Mouse (Mus musculus) lung, embryonic 14.5 days (tissue): ENCODE measurements around the gene Lrrc74a. TPM values are rescaled to one million over a fixed set of nuclear protein-coding genes. Genes with fewer than 3 reads are reported as not detected.

ENCODE experiments used
- ATAC-seq: fragments of 200-750 bp; cut with Nextera tagmentation; 2 replicates; pipeline ENCODE4 v1.8.0; 2017; ENCODE audit warnings: mild to moderate bottlenecking, moderate TSS enrichment, moderate library complexity; ENCODE audit not compliant: insufficient read depth
- DNase-seq: peaks from one replicate; pipeline ENCODE4 v3.0.0-alpha.2; 2015
- H3K27ac ChIP-seq: fragments of 300-500 bp; sonication (generic); 2 replicates; pipeline ENCODE4 v1.5.1; 2014; ENCODE audit warnings: low read depth, mild to moderate bottlenecking, moderate library complexity
- H3K27me3 ChIP-seq: fragments of 300-500 bp; sonication (generic); 2 replicates; pipeline ENCODE4 v1.6.1; 2014; ENCODE audit warnings: low read length, control low read depth; ENCODE audit not compliant: insufficient read depth
- H3K36me3 ChIP-seq: fragments of 300-500 bp; sonication (generic); 2 replicates; pipeline ENCODE4 v1.6.1; 2014; ENCODE audit warnings: control low read depth; ENCODE audit not compliant: insufficient read depth
- H3K4me1 ChIP-seq: fragments of 300-500 bp; sonication (generic); 2 replicates; pipeline ENCODE4 v1.6.1; 2014; ENCODE audit warnings: antibody characterized with exemption, control low read depth; ENCODE audit not compliant: insufficient read depth
- H3K4me2 ChIP-seq: fragments of 300-500 bp; sonication (generic); 2 replicates; pipeline ENCODE4 v1.6.1; 2014; ENCODE audit warnings: mild to moderate bottlenecking
- H3K4me3 ChIP-seq: fragments of 300-500 bp; sonication (generic); 2 replicates; pipeline ENCODE4 v1.5.1; 2014; ENCODE audit warnings: low read depth, low read length
- H3K9ac ChIP-seq: fragments of 300-500 bp; sonication (generic); 2 replicates; pipeline ENCODE4 v1.6.1; 2014
- H3K9me3 ChIP-seq: fragments of 300-500 bp; sonication (generic); 2 replicates; pipeline ENCODE4 v1.6.1; 2016; ENCODE audit warnings: low read depth, low read length, control low read depth
- CTCF ChIP-seq: IDR thresholded peaks from 2 replicates; pipeline ENCODE4 v1.5.1; 2016; ENCODE audit warnings: antibody characterized with exemption, low read depth
- WGBS: fragments of 180-500 bp; shearing (Covaris S2); extraction: QIAGEN DNeasy Blood & Tissue Kit; methylation state at CpG from one replicate; pipeline ENCODE4 v1.1.7; 2014; 5-methylcytosine and 5-hydroxymethylcytosine counted together
- polyA plus RNA-seq: library from polyadenylated mRNA; unstranded; fragments of >200 nt; fragmentation: Nextera tagmentation; extraction: Ambion mirVana; gene quantifications from 2 replicates; pipeline ENCODE4 v1.2.1, GENCODE M21; 2014

The Lrrc74a gene
- polyA plus RNA-seq, 1 experiment from 2014 or later: not detected

GRCm38 (mm10) chr12:86799786-86800185, 65.6 kb downstream of the Lrrc74a start:
- no peaks in the 10 kb centered on the region for H3K36me3 ChIP-seq
- WGBS: 79% methylated on average over 7 of the region's 7 CpGs
- no peaks in the 10 kb centered on the region for H3K27me3 ChIP-seq
- no peak for TF ChIP-seq CTCF
- H3K4me1 ChIP-seq: peaks cover 50% of the 10 kb centered on the region
- ATAC-seq (no peak), DNase-seq (no peak)
- H3K4me2 ChIP-seq: no peak overlapping the region
- H3K4me3 ChIP-seq: no peak overlapping the region
- H3K9me3 ChIP-seq: no peaks in the 10 kb centered on the region
- no peak overlapping the region for H3K9ac ChIP-seq
- H3K27ac ChIP-seq: peak overlapping the region; percentile 97

DNA sequence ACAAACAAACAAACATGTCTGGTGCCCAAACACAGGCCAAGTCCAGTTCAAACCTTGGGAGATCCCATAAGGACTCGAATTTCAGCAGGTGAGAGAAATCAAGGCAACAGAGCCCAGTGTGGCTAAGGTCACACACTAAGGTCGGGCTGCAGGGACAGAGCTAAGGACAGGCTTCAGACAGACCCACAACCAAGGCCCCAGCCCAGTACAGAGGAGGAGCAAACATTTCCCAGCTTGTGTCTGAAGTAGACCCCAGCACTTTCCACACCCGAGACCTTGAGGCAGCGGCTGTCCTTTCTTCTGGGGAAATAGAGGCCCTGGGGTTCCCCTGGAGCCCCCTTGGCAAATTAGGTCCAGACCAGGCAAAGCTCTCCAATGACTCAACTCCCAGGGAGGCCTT, 66.2 kb downstream of the Lrrc74a start:
- Histone ChIP-seq H3K9me3 (no peaks in the 10 kb centered on the region), H3K36me3 (no peaks in the 10 kb centered on the region), H3K27ac (peak overlapping the region; percentile 97), H3K4me1 (peaks cover 52% of the 10 kb centered on the region), H3K4me2 (peak overlapping the region; percentile 56), H3K27me3 (no peaks in the 10 kb centered on the region), H3K4me3 (no peak overlapping the region), H3K9ac (peak overlapping the region; percentile 35; the same call in 1 of the 2 replicates)
- ATAC-seq (no peak), DNase-seq (no peak)
- no peak for TF ChIP-seq CTCF
- 25% methylated on average over 4 of the region's 4 CpGs for WGBS

DNA sequence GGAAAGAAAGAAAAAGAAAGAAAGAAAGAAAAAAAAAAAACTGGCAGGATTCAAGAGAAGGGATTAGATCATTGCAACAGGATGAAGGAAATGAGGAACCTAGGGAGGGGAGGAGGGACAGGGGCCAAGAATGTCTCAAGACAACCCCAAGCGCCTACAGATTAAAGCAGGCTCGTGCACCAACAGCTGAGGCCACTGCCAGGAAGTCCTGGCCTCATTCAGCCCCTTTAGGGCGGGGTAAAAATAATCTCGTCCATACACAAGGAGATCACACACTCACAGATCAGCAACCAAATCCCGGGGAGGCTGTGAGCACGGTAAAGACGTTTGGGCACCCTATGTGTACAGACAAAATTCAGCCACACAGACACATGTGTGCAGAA, 66.6 kb downstream of the Lrrc74a start:
- Histone ChIP-seq H3K27ac (peak overlapping the region; percentile 97), H3K27me3 (no peaks in the 10 kb centered on the region), H3K36me3 (no peaks in the 10 kb centered on the region), H3K9ac (peak overlapping the region; percentile 44), H3K4me2 (peak overlapping the region; percentile 56), H3K9me3 (no peaks in the 10 kb centered on the region), H3K4me1 (peaks cover 52% of the 10 kb centered on the region), H3K4me3 (peak overlapping the region; percentile 1; the same call in 1 of the 2 replicates)
- no peak for TF ChIP-seq CTCF
- peak; percentile 91 for DNase-seq
- 1% methylated on average over 7 of the region's 7 CpGs for WGBS
- ATAC-seq: peak; percentile 75

DNA sequence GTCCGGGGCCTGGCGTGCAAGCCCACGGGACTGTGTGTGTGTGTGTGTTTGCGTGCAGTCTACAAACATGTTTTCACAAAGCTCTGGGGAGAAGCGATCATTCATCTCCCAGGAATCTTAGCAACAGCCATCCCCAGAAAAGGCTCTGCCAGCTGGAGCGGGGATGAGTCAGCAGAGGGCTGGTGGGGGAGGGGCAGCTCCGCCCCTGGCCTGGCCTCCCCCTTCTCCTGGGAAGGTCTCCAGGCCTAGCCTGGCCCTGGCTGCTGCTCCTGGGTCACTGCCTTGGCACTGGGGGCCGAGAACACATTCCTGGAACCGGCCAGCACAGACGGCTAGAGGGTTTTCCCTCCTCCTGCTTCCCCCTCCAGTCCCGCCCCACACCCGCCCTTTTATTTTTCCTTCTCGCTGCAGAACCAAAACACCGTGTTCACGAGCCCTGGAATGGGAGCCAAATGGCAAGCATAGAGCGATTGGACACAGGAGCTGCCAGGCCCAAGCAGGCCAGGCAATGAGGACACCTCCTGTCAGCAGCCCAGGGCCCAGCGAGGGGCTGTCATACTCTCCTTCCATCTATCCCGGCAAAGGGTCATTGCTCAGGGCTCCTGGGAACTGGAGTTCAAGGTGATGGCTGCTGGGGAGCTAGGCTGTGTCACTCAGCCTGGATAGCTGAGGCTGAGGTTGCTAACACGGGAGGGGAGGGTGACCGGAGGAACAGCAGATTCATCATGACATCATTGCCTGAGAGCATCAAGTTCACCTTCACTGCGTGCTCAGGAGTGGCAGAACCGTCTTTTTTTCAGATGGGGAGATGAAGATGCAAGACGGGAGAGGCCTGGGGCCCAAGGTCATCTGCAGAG, 67.2 kb downstream of the Lrrc74a start:
- WGBS: 2% methylated on average over 23 of the region's 23 CpGs
- Histone ChIP-seq H3K4me2 (peak overlapping the region; percentile 56), H3K36me3 (no peaks in the 10 kb centered on the region), H3K9ac (peak overlapping the region; percentile 44), H3K4me1 (peaks cover 58% of the 10 kb centered on the region), H3K27me3 (no peaks in the 10 kb centered on the region), H3K9me3 (no peaks in the 10 kb centered on the region), H3K4me3 (peak overlapping the region; percentile 1; the same call in 1 of the 2 replicates), H3K27ac (peak overlapping the region; percentile 97)
- peak; percentile 92 for DNase-seq
- no peak for TF ChIP-seq CTCF
- peak; percentile 81 for ATAC-seq

DNA sequence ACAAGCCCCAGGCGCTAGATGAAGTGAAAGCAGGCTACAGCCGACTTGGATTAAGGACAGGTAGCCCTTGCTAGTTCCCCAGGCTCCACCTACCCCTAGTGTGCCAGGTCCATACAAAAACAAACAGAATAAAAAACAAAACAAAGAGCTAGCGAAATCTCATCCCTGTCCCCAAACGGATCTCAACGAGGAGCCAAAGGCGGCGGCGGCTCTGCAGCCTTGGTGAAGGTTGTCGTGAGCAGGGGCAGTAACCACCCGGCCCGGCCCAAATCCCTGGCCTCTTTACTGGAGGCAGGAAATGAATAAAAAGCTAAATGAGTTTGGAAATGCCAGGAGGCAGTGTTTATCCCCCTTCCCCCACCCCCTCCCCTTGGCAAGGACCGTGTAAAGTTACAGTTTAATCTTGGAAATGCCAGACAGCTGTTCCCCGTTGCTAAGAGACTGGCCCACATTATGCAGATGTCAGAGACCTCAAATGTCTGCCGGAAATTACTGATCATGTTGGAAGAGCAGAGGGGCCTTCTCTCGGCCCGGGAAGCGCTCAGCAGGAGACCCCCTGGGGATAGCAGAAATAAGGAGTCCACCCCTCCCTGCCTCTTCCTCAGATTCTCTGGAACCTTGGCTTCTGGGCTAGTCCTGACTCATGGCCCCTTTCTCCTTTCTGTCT, 68.0 kb downstream of the Lrrc74a start:
- Histone ChIP-seq H3K9ac (peak overlapping the region; percentile 44; the same call in 1 of the 2 replicates), H3K36me3 (no peaks in the 10 kb centered on the region), H3K9me3 (no peaks in the 10 kb centered on the region), H3K4me2 (peak overlapping the region; percentile 56), H3K27me3 (no peaks in the 10 kb centered on the region), H3K27ac (peak overlapping the region; percentile 97), H3K4me1 (peaks cover 66% of the 10 kb centered on the region), H3K4me3 (peak overlapping the region; percentile 1; the same call in 1 of the 2 replicates)
- WGBS: 4% methylated on average over 17 of the region's 17 CpGs
- DNase-seq (peak; percentile 90), ATAC-seq (peak; percentile 29)
- no peak for TF ChIP-seq CTCF

DNA sequence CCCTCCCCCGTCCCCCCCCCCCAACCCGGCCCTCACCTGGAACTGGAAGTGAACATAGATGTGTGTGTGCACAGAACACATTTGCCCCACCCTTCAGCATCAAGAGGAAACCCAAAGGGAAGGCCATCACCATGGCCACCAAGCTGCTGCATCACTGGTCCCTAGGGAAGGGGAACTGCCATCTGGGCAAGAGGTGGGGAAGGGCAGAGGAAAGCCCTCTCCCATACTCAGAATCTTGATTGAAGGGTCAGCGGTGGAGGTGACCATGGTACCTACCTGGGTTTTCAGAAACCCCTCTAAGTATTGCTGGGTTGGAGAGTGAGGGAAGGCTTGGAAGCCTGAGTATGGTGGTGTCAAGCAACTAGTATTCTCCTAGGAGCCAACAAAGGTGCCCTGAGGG, 68.7 kb downstream of the Lrrc74a start:
- Histone ChIP-seq H3K4me2 (peak overlapping the region; percentile 56), H3K4me3 (no peak overlapping the region), H3K36me3 (no peaks in the 10 kb centered on the region), H3K27me3 (no peaks in the 10 kb centered on the region), H3K4me1 (peaks cover 70% of the 10 kb centered on the region), H3K9ac (no peak overlapping the region), H3K27ac (peak overlapping the region; percentile 97), H3K9me3 (no peaks in the 10 kb centered on the region)
- WGBS: 38% methylated on average over 3 of the region's 3 CpGs
- no peak for TF ChIP-seq CTCF
- no peak for DNase-seq
- ATAC-seq: no peak
